Mouse (Mus musculus) stomach, postnatal 0 days (tissue): ENCODE measurements at regions not wholly inside any gene's neighbourhood (a gene's known extent, or its start where the extent isn't known, plus 50 kb on each side); places are given as distances from the start of the nearest gene placed in this dataset.

Experiments
- ATAC-seq: fragments of 200-750 bp; cut with Nextera tagmentation; 2 replicates; pipeline ENCODE4 v1.8.0; 2017; ENCODE audit not compliant: low FRiP score, low TSS enrichment
- DNase-seq: peaks from one replicate; pipeline ENCODE4 v3.0.0-alpha.2; 2016; ENCODE audit warnings: low spot score
- H3K27ac ChIP-seq: fragments of 300-500 bp; sonication (generic); replicated peaks from 2 replicates; pipeline ENCODE4 v1.5.1; 2014; ENCODE audit warnings: mild to moderate bottlenecking, control low read depth
- H3K27me3 ChIP-seq: fragments of 300-500 bp; sonication (generic); 2 replicates; pipeline ENCODE4 v1.6.1; 2014; ENCODE audit warnings: low read length; ENCODE audit not compliant: control insufficient read depth, insufficient read depth
- H3K36me3 ChIP-seq: fragments of 300-500 bp; sonication (generic); 2 replicates; pipeline ENCODE4 v1.6.1; 2014; ENCODE audit warnings: low read length, mixed read lengths; ENCODE audit not compliant: control insufficient read depth, insufficient read depth
- H3K4me1 ChIP-seq: fragments of 300-500 bp; sonication (generic); replicated peaks from 2 replicates; pipeline ENCODE4 v1.6.1; 2014; ENCODE audit warnings: antibody characterized with exemption; ENCODE audit not compliant: control insufficient read depth, insufficient read depth
- H3K4me2 ChIP-seq: fragments of 300-500 bp; sonication (generic); replicated peaks from 2 replicates; pipeline ENCODE4 v1.6.1; 2014; ENCODE audit warnings: low read depth, mild to moderate bottlenecking, control low read depth, moderate library complexity
- H3K4me3 ChIP-seq: fragments of 300-500 bp; sonication (generic); 2 replicates; pipeline ENCODE4 v1.5.1; 2014; ENCODE audit warnings: low read depth, low read length, control low read depth
- H3K9ac ChIP-seq: fragments of 300-500 bp; sonication (generic); 2 replicates; pipeline ENCODE4 v1.6.1; 2014; ENCODE audit warnings: mild to moderate bottlenecking, low read length, control low read depth, mixed read lengths
- H3K9me3 ChIP-seq: fragments of 300-500 bp; sonication (generic); 2 replicates; pipeline ENCODE4 v1.6.1; 2016; ENCODE audit warnings: low read length; ENCODE audit not compliant: control insufficient read depth
- CTCF ChIP-seq: IDR thresholded peaks from 2 replicates; pipeline ENCODE4 v1.5.1; 2016; ENCODE audit warnings: antibody characterized with exemption, low read depth, mild to moderate bottlenecking, moderate library complexity
- EP300 ChIP-seq: optimal IDR thresholded peaks from 2 replicates; pipeline ENCODE3; 2016; ENCODE audit warnings: antibody characterized with exemption
- WGBS: fragments of 180-500 bp; shearing (Covaris S2); extraction: QIAGEN DNeasy Blood & Tissue Kit; methylation state at CpG from one replicate; pipeline ENCODE4 v1.1.7; 2014; 5-methylcytosine and 5-hydroxymethylcytosine counted together

DNA sequence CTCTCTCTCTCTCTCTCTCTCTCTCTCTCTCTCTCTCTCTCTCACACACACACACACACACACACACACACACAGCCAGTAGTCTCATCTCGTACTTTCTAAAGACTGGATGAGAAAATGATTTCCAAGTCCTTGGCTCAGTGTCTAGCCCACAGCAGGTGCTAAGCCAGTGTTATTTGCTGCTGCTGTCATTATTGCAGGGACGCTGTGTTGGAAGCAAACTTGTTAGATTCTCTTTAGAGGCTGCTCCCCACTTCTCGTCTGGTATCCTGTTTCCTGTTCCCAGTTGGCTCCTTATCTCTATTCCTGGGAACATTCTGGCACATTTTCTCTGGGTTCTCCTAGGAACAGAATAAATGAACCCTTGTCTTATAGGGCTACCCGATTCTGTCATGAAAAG, 122.5 kb upstream of the Chd6 start:
- DNase-seq (no peak), ATAC-seq (no peak)
- no peak overlapping the region for H3K27ac ChIP-seq
- no peaks in the 10 kb centered on the region for H3K36me3 ChIP-seq
- WGBS: 49% methylated on average over 4 of the region's 4 CpGs
- TF ChIP-seq CTCF (no peak), EP300 (no peak)
- no peak overlapping the region for H3K9ac ChIP-seq
- H3K4me2 ChIP-seq: no peak overlapping the region
- H3K9me3 ChIP-seq: no peaks in the 10 kb centered on the region
- no peak overlapping the region for H3K4me3 ChIP-seq
- no peaks in the 10 kb centered on the region for H3K27me3 ChIP-seq
- H3K4me1 ChIP-seq: no peaks in the 10 kb centered on the region

DNA sequence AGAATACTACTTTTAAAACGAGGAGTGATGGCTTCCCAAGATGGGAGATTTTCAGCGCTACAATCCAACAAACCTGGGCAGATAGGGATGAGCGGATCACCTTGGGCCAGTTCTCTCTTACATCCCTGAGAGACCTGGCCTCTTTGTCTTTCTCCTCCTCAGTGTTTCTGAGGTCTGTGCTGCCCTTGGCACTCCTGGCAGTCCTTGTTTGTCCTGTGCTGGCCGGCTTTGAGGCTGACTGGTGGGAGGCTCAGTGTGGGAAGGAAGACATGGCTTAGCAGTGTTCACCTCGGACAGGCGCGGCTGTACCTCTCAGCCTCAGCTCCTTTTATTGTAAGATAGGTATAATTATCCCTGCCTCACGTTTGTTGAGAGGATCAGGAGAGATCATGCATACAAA, 106.9 kb upstream of the Chd6 start:
- no peak overlapping the region for H3K27ac ChIP-seq
- H3K4me1 ChIP-seq: no peaks in the 10 kb centered on the region
- TF ChIP-seq CTCF: no peak
- no peak for TF ChIP-seq EP300
- no peak overlapping the region for H3K4me3 ChIP-seq
- 72% methylated on average over 8 of the region's 8 CpGs for WGBS
- no peaks in the 10 kb centered on the region for H3K9me3 ChIP-seq
- ATAC-seq (no peak), DNase-seq (no peak)
- H3K27me3 ChIP-seq: no peaks in the 10 kb centered on the region
- no peak overlapping the region for H3K4me2 ChIP-seq
- H3K36me3 ChIP-seq: no peaks in the 10 kb centered on the region
- no peak overlapping the region for H3K9ac ChIP-seq

DNA sequence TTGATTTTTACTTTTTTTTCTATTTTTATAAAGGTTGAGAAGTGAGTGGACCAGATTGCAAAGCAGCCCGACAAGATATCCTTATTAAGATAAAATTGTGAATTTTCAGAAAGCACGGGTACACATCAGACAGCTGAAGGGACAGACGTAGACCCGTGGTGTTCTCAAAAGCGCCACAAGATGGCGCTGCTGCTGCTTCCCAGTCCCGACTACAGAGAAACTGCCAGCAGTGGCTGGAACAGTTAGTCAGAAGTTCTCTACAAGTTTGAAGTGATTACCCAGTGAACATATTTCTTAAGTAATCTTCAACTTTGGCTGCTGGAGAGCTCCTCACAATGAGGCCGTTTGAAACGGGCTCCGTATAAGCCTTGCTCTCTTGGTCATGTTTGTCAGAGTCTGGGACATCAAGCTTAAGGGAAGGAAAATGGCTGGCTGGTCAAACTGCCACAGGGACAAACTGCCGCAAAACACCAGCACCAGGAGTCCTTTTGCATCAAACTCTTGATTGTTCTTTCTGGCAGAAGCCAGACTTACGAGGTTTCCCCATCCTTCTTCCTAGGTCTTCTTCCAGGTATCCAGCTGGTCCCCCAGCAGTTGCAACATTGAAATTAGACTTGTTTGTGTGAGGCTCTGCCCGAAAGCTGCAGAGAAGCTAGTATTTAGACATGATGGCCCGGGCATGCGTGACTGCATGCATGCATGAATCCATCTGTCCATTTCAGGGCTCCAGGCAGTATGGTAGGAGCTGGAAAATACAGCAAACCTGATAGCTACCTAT, 106.0 kb upstream of the Chd6 start:
- 26% methylated on average over 15 of the region's 15 CpGs for WGBS
- ATAC-seq (0 out of 2 replicates have a peak, but pooled peaks have one; percentile 29), DNase-seq (peak; percentile 81)
- Histone ChIP-seq H3K4me3 (no peak overlapping the region), H3K9me3 (no peaks in the 10 kb centered on the region), H3K4me1 (no peaks in the 10 kb centered on the region), H3K27me3 (no peaks in the 10 kb centered on the region), H3K4me2 (no peak overlapping the region), H3K27ac (no peak overlapping the region), H3K9ac (no peak overlapping the region), H3K36me3 (no peaks in the 10 kb centered on the region)
- no peak for TF ChIP-seq EP300
- TF ChIP-seq CTCF: peak; percentile 93

DNA sequence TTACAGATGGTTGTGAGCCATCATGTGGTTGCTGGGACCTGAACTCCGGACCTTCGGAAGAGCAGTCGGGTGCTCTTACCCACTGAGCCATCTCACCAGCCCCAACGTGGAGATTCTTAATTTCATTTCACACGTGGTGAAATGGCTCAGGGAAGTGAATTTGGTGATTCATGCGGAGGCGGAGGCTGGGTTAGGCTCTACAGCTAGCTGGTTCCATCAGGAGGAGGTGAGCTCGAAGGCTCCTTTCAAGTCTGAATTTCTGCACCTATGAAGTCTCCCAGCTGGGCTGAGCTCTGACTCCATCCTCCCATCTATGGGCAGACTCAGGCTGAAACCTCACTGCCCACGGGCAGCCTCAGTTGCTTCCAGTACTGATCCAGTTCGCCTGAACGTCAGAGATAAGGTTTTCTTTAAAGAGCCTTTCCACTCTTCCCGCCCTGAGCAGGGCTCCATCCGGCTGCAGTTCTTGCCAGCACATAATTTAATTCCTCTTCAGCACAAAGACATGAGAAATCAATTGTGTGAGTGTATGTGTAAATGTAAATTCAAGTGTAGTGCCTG, 103.5 kb upstream of the Chd6 start:
- no peaks in the 10 kb centered on the region for H3K27me3 ChIP-seq
- 70% methylated on average over 13 of the region's 13 CpGs for WGBS
- TF ChIP-seq EP300 (no peak), CTCF (no peak)
- H3K4me1 ChIP-seq: no peaks in the 10 kb centered on the region
- H3K9me3 ChIP-seq: no peaks in the 10 kb centered on the region
- H3K9ac ChIP-seq: no peak overlapping the region
- no peak overlapping the region for H3K4me3 ChIP-seq
- no peak overlapping the region for H3K4me2 ChIP-seq
- DNase-seq (no peak), ATAC-seq (no peak)
- H3K27ac ChIP-seq: no peak overlapping the region
- no peaks in the 10 kb centered on the region for H3K36me3 ChIP-seq

DNA sequence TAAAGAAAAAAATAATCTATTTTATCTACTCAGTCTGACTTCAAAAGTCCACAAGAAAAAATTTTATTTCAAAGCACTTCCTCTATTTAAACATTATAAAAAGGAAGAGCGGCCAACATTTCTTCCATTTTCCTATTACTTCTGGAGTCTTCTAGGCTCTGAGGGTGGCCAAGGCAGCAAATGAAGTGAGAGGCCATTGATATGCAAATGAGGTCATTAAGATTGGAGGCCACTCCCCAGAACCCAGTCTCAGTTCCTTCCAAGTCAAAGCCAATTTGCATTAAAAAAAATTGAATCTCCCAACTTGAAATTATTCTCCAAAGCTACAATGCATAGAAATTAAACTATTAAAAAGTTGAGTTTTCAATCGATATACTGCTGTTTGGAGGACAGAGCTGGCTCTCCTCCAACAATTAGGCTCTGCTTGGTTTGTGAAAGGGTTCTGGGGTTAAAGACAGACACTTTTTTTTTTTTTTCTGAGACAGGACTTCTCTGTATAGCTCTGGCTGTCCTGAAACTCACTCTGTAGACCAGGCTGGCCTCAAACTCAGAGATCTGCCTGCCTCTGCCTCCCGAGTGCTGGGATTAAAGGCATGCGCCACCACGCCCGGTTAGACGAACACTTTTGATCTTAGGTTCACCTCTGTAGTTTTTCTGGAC, 88.0 kb upstream of the Chd6 start:
- Histone ChIP-seq H3K27ac (no peak overlapping the region), H3K9me3 (no peaks in the 10 kb centered on the region), H3K9ac (no peak overlapping the region), H3K4me3 (no peak overlapping the region), H3K36me3 (no peaks in the 10 kb centered on the region), H3K4me1 (no peaks in the 10 kb centered on the region), H3K27me3 (no peaks in the 10 kb centered on the region), H3K4me2 (no peak overlapping the region)
- ATAC-seq (no peak), DNase-seq (no peak)
- TF ChIP-seq EP300 (no peak), CTCF (no peak)
- 92% methylated on average over 7 of the region's 7 CpGs for WGBS

DNA sequence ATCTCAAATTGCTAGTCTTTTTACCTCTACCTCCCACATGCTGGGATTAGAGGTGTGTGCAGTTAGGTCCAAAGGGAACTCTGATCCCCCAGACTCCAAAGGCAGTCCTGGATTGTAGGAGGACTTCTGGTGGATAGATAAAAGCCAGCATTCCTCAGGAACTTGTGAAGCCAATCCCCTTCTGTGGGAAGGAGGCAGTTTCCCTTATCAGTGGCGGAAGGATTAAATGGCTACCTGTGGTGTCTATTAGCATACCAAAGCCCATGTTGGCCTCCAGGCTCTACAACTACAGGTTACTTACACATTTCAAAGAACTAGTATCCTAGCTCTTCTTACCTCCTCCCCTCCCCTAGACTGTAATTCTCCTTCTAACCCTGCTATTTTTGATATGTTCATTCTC, 78.6 kb upstream of the Chd6 start:
- WGBS: 56% methylated on average over 1 of the region's 1 CpGs
- ATAC-seq: no peak

More for the DNA sequence above, 78.6 kb upstream of the Chd6 start:
- Histone ChIP-seq H3K4me2 (no peak overlapping the region), H3K4me3 (no peak overlapping the region), H3K36me3 (no peaks in the 10 kb centered on the region), H3K9ac (no peak overlapping the region), H3K27me3 (no peaks in the 10 kb centered on the region), H3K9me3 (no peaks in the 10 kb centered on the region), H3K4me1 (no peaks in the 10 kb centered on the region), H3K27ac (no peak overlapping the region)
- TF ChIP-seq EP300 (no peak), CTCF (no peak)
- DNase-seq: no peak
